7 mouse cellular contexts compared by ENCODE assay signal in the genomic region with DNA sequence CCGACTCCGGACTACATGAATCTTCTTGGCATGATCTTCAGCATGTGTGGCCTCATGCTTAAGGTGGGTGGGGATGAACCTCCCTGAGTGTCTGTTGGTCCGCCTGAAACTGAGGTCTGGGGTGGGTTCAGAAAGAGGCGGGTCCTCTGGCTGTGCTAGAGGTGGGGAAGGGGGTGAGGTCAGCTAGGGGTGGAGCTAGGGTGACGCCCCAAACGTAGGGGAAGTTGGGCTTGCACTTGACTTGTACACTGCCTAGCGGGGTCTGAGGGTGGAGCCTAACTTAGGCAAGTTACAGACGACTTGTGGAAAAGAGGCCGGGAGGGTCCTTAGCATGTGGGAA. TPM values are rescaled to one million over a fixed set of nuclear protein-coding genes. Genes with fewer than 3 reads are reported as not detected.
DNase-seq lines count a peak whose midpoint lies in the region; ATAC-seq and TF ChIP-seq lines count a peak whose summit lies in the region.

A gene (minus strand): TSS at position 91 of the 340 bp plus-strand sequence.

- TF ChIP-seq CTCF in bone marrow, adult 2 months (IDR thresholded peaks at IDR 0.05; ENCODE audit: control insufficient read depth, insufficient read depth, low read length): no peak

- peak within 1 kb of the TSS; percentile 94 for H3K4me3 ChIP-seq in bone marrow, adult 2 months (replicated peaks; ENCODE audit: control insufficient read depth, low read depth, low read length)
- peak within 1 kb of the TSS; percentile 78 for H3K4me3 ChIP-seq in hindbrain, embryonic 14.5 days (replicated peaks; ENCODE audit: low read length)
- peak within 1 kb of the TSS; percentile 82 for H3K4me3 ChIP-seq in limb, embryonic 11.5 days (ENCODE audit: low read depth, low read length)
- peak within 1 kb of the TSS; percentile 87 for H3K4me3 ChIP-seq in midbrain, embryonic 11.5 days (ENCODE audit: low read depth, low read length)

- H3K9me3 ChIP-seq in hindbrain, embryonic 14.5 days (ENCODE audit: control insufficient read depth, low read length): no peaks in the 10 kb centered on the region
- no peaks in the 10 kb centered on the region for H3K9me3 ChIP-seq in limb, embryonic 11.5 days (ENCODE audit: control insufficient read depth, low read length)
- H3K9me3 ChIP-seq in midbrain, embryonic 11.5 days (ENCODE audit: control insufficient read depth, low read length): no peaks in the 10 kb centered on the region

- ATAC-seq in hindbrain, embryonic 14.5 days (ENCODE audit: low FRiP score): 0 out of 2 replicates have a peak, but pooled peaks have one; percentile 14
- peak; percentile 76 for ATAC-seq in limb, embryonic 11.5 days (ENCODE audit: insufficient number of reproducible peaks, low FRiP score, low TSS enrichment, low read depth)
- ATAC-seq in midbrain, embryonic 11.5 days (ENCODE audit: low FRiP score): peak; percentile 56

- peak within 1 kb of the TSS; percentile 87 for H3K9ac ChIP-seq in hindbrain, embryonic 14.5 days
- peak within 1 kb of the TSS; percentile 83 for H3K9ac ChIP-seq in limb, embryonic 11.5 days (ENCODE audit: low read length)
- H3K9ac ChIP-seq in midbrain, embryonic 11.5 days (ENCODE audit: low read length): peak within 1 kb of the TSS; percentile 92

- peak within 1 kb of the TSS; percentile 88 for H3K27ac ChIP-seq in bone marrow, adult 2 months (ENCODE audit: control insufficient read depth, insufficient read depth, low read depth, low read length, poor library complexity)
- no peak within 1 kb of the TSS; the same call in 1 of the 2 replicates for H3K27ac ChIP-seq in hindbrain, embryonic 14.5 days
- no peak within 1 kb of the TSS; the same call in 1 of the 2 replicates for H3K27ac ChIP-seq in limb, embryonic 11.5 days (replicated peaks; ENCODE audit: low read depth, low read length)
- H3K27ac ChIP-seq in midbrain, embryonic 11.5 days (ENCODE audit: low read depth, low read length): no peak within 1 kb of the TSS

- H3K36me3 ChIP-seq in hindbrain, embryonic 14.5 days (replicated peaks; ENCODE audit: control insufficient read depth, insufficient read depth): peaks cover 22% of the 10 kb centered on the region
- peaks cover 3% of the 10 kb centered on the region for H3K36me3 ChIP-seq in limb, embryonic 11.5 days (ENCODE audit: control insufficient read depth, insufficient read depth, low read length)
- peaks cover 1% of the 10 kb centered on the region; the same call in 1 of the 2 replicates for H3K36me3 ChIP-seq in midbrain, embryonic 11.5 days (ENCODE audit: control insufficient read depth, insufficient read depth, low read length)

- 0% methylated on average over 9 of the region's 9 CpGs for WGBS in bone marrow, adult 2 months
- 1% methylated on average over 9 of the region's 9 CpGs for WGBS in hindbrain, embryonic 14.5 days
- WGBS in limb, embryonic 11.5 days: under 1% methylated on average over 9 of the region's 9 CpGs
- 2% methylated on average over 9 of the region's 9 CpGs for WGBS in midbrain, embryonic 11.5 days

- peak within 1 kb of the TSS; percentile 62 for H3K4me2 ChIP-seq in hindbrain, embryonic 14.5 days (replicated peaks)
- H3K4me2 ChIP-seq in limb, embryonic 11.5 days (ENCODE audit: low read depth, severe bottlenecking): peak within 1 kb of the TSS; percentile 75
- peak within 1 kb of the TSS; percentile 93 for H3K4me2 ChIP-seq in midbrain, embryonic 11.5 days

- TF ChIP-seq POLR2A in bone marrow, adult 2 months (IDR thresholded peaks at IDR 0.05; ENCODE audit: borderline replicate concordance, control insufficient read depth, low read depth, low read length): no peak

- no peaks in the 10 kb centered on the region; the same call in 1 of the 2 replicates for H3K4me1 ChIP-seq in bone marrow, adult 2 months (ENCODE audit: control insufficient read depth, insufficient read depth, low read length)
- H3K4me1 ChIP-seq in hindbrain, embryonic 14.5 days (replicated peaks; ENCODE audit: control insufficient read depth, insufficient read depth, low read length): peaks cover 12% of the 10 kb centered on the region
- peaks cover 12% of the 10 kb centered on the region; the same call in 1 of the 2 replicates for H3K4me1 ChIP-seq in limb, embryonic 11.5 days (ENCODE audit: control insufficient read depth, insufficient read depth, low read length)
- H3K4me1 ChIP-seq in midbrain, embryonic 11.5 days (ENCODE audit: control insufficient read depth, insufficient read depth, low read length): peaks cover 10% of the 10 kb centered on the region

- peak; percentile 94 for DNase-seq in MEL-GATA-1-ER (ENCODE audit: extremely low read depth, low read depth)
- no peak for DNase-seq in gastrocnemius, adult 18-20 months (ENCODE audit: low spot score)
- no peak for DNase-seq in hindbrain, embryonic 14.5 days (ENCODE audit: low spot score)
- DNase-seq in limb, embryonic 11.5 days (ENCODE audit: low spot score): peak; percentile 70
- no peak for DNase-seq in midbrain, embryonic 11.5 days (ENCODE audit: low spot score, missing footprints)
- DNase-seq in thymus, postnatal 14 days: peak; percentile 82

- H3K27me3 ChIP-seq in hindbrain, embryonic 14.5 days (ENCODE audit: control insufficient read depth, insufficient read depth, low read length): no peaks in the 10 kb centered on the region
- H3K27me3 ChIP-seq in limb, embryonic 11.5 days (ENCODE audit: control insufficient read depth, insufficient read depth, low read length): no peaks in the 10 kb centered on the region
- H3K27me3 ChIP-seq in midbrain, embryonic 11.5 days (ENCODE audit: control insufficient read depth, insufficient read depth, low read length): no peaks in the 10 kb centered on the region

RNA-seq across cellular contexts. Expression of the gene that starts here (rescaled TPM):
- polyA plus RNA-seq in bone marrow, adult 2 months (2011; ENCODE audit: insufficient read depth, insufficient read length, low replicate concordance, missing spikeins): 57.4 and 100 TPM in 2 replicates
- 10 to 100 TPM; 12.6 to 20.8 TPM for total RNA-seq in gastrocnemius, adult 18-20 months (2021)
- polyA plus RNA-seq in hindbrain, embryonic 14.5 days (2014; fragmentation: Nextera tagmentation; extraction: Ambion mirVana): 41.2 and 43.9 TPM in 2 replicates
- polyA plus RNA-seq in limb, embryonic 11.5 days (2014; fragmentation: Nextera tagmentation; extraction: Ambion mirVana): 54.9 and 57.7 TPM in 2 replicates
- 54.3 and 56.1 TPM in 2 replicates for polyA plus RNA-seq in midbrain, embryonic 11.5 days (2014; fragmentation: Nextera tagmentation; extraction: Ambion mirVana)

Comparison
In these comparisons a context has a peak if more than half of its experiments do, and no peak if none do; other contexts are left out.
1. DNase-seq: peak in MEL-GATA-1-ER (single experiment), limb, embryonic 11.5 days (single experiment) and thymus, postnatal 14 days (single experiment); none in gastrocnemius, adult 18-20 months (single experiment), hindbrain, embryonic 14.5 days (single experiment) and midbrain, embryonic 11.5 days (single experiment).
2. ATAC-seq: peak in every context shown above with its lines; median percentile 76 in limb, embryonic 11.5 days; 56 in midbrain, embryonic 11.5 days; 14 in hindbrain, embryonic 14.5 days.
3. Peak in every context shown above with its lines, with median percentiles within 50 percentile points of each other: H3K4me3 ChIP-seq, H3K4me2 ChIP-seq and H3K9ac ChIP-seq.